Mouse (Mus musculus) kidney, adult 2 months (tissue): ENCODE results near the gene Cmc4.
A peak's percentile ranks its signal among the peaks of the same experiment; 100 is the strongest.

Source experiments
- CTCF ChIP-seq: fragments of 200-500 bp; conservative IDR thresholded peaks from 2 replicates; pipeline ENCODE4 v1.5.1; 2011; ENCODE audit warnings: low read depth, mild to moderate bottlenecking, control low read depth, low read length, moderate library complexity, mixed read lengths; ENCODE audit not compliant: insufficient read depth, insufficient read length
- POLR2A ChIP-seq: fragments of 200-500 bp; IDR thresholded peaks from one replicate; pipeline ENCODE4 v1.6.1; 2011; ENCODE audit warnings: low read depth, low read length, control low read depth

GRCm38 (mm10) chrX:75415936-75416785 lies at the start of gene Cmc4, which contains the start of the genes Mtcp1 and Brcc3:
- peak; percentile 74 for TF ChIP-seq POLR2A
- TF ChIP-seq CTCF, result no peak
